Mouse (Mus musculus) lung, embryonic 14.5 days (tissue): ENCODE results near the gene Hoxa7. TPM values are rescaled to one million over a fixed set of nuclear protein-coding genes. Genes with fewer than 3 reads are reported as not detected.

Source experiments
- ATAC-seq: fragments of 200-750 bp; cut with Nextera tagmentation; 2 replicates; pipeline ENCODE4 v1.8.0; 2017; ENCODE audit warnings: mild to moderate bottlenecking, moderate TSS enrichment, moderate library complexity; ENCODE audit not compliant: insufficient read depth
- DNase-seq: peaks from one replicate; pipeline ENCODE4 v3.0.0-alpha.2; 2015
- H3K27ac ChIP-seq: fragments of 300-500 bp; sonication (generic); 2 replicates; pipeline ENCODE4 v1.5.1; 2014; ENCODE audit warnings: low read depth, mild to moderate bottlenecking, moderate library complexity
- H3K27me3 ChIP-seq: fragments of 300-500 bp; sonication (generic); 2 replicates; pipeline ENCODE4 v1.6.1; 2014; ENCODE audit warnings: low read length, control low read depth; ENCODE audit not compliant: insufficient read depth
- H3K36me3 ChIP-seq: fragments of 300-500 bp; sonication (generic); 2 replicates; pipeline ENCODE4 v1.6.1; 2014; ENCODE audit warnings: control low read depth; ENCODE audit not compliant: insufficient read depth
- H3K4me1 ChIP-seq: fragments of 300-500 bp; sonication (generic); 2 replicates; pipeline ENCODE4 v1.6.1; 2014; ENCODE audit warnings: antibody characterized with exemption, control low read depth; ENCODE audit not compliant: insufficient read depth
- H3K4me2 ChIP-seq: fragments of 300-500 bp; sonication (generic); 2 replicates; pipeline ENCODE4 v1.6.1; 2014; ENCODE audit warnings: mild to moderate bottlenecking
- H3K4me3 ChIP-seq: fragments of 300-500 bp; sonication (generic); 2 replicates; pipeline ENCODE4 v1.5.1; 2014; ENCODE audit warnings: low read depth, low read length
- H3K9ac ChIP-seq: fragments of 300-500 bp; sonication (generic); 2 replicates; pipeline ENCODE4 v1.6.1; 2014
- H3K9me3 ChIP-seq: fragments of 300-500 bp; sonication (generic); 2 replicates; pipeline ENCODE4 v1.6.1; 2016; ENCODE audit warnings: low read depth, low read length, control low read depth
- CTCF ChIP-seq: IDR thresholded peaks from 2 replicates; pipeline ENCODE4 v1.5.1; 2016; ENCODE audit warnings: antibody characterized with exemption, low read depth
- WGBS: fragments of 180-500 bp; shearing (Covaris S2); extraction: QIAGEN DNeasy Blood & Tissue Kit; methylation state at CpG from one replicate; pipeline ENCODE4 v1.1.7; 2014; 5-methylcytosine and 5-hydroxymethylcytosine counted together
- polyA plus RNA-seq: library from polyadenylated mRNA; unstranded; fragments of >200 nt; fragmentation: Nextera tagmentation; extraction: Ambion mirVana; gene quantifications from 2 replicates; pipeline ENCODE4 v1.2.1, GENCODE M21; 2014

Hoxa7 gene
- polyA plus RNA-seq, 1 experiment from 2014 or later, result 5.8 TPM

DNA sequence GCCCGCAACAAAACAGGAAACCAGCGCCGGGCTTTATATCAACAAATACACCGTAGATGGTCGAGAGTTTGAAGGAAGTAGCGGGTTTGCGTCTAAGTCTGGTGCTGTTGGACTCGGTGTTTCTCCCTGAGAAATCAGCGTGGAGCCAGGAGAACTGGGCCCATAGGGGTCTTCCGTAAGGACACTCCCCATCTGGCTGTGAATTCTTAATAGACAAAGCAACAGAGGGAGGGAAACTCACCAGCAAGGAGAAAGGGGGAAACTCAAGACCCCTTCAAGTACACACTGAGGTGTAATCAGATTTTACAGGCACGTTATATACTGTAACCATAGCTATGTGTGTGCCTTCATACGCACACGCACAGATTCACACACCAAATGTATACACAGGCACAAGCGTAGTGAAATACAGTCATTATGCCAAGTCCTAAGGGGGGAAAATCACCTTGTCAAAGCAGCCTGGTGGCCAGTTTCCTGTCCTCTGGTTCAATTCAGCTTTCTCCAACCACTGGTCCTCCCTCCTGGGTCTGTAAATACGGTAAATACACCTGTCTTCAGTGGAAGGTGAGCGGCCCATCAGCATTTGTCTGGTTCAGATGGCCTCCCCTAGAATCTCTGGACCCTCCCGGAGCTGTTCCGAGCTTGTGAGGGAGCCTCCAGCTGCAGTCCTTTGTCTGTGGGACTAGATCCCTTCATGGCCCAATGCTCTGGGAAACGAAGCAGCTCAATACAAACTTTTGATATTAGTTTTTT is 44.4 kb upstream of the Hoxa7 start:
- Histone ChIP-seq H3K27me3 (peaks cover 99% of the 10 kb centered on the region), H3K36me3 (no peaks in the 10 kb centered on the region), H3K4me3 (no peak overlapping the region), H3K9me3 (no peaks in the 10 kb centered on the region), H3K27ac (no peak overlapping the region), H3K4me1 (no peaks in the 10 kb centered on the region), H3K4me2 (no peak overlapping the region), H3K9ac (no peak overlapping the region)
- TF ChIP-seq CTCF, result no peak
- WGBS, result 2% methylated on average over 19 of the region's 19 CpGs
- DNase-seq (no peak), ATAC-seq (no peak)

DNA sequence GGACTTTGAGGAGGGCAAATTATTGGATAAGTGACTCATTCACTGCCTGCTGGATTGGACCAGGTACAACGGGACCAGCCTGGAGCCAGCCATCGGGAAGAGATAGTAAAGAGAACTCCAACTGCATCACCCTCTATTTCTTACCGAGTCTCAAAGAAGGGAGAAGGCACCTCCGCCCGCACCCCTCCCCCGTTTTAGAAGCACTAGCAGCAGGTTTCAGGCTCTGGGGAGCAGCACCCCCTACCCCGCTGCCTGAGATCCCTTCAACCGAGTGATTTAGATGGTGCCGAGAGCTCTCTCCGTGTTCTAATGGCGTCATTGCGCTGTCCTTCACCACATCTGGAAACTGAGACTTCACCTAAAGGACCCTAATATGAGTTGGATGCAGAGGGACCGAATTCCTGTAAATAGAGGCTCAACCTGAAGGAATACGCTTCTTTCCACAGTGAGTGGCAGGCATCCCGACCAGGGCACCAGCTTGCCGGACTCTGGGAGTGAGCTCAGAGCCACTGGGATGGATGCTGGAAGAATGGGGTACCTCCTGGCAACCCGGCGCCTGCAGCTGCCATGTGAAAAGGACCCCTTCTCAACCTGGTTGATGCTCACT is 43.8 kb upstream of the Hoxa7 start:
- Histone ChIP-seq H3K27ac (no peak overlapping the region), H3K9me3 (no peaks in the 10 kb centered on the region), H3K9ac (no peak overlapping the region), H3K4me3 (no peak overlapping the region), H3K4me2 (no peak overlapping the region), H3K27me3 (peaks cover 94% of the 10 kb centered on the region), H3K36me3 (no peaks in the 10 kb centered on the region), H3K4me1 (no peaks in the 10 kb centered on the region)
- ATAC-seq, result no peak
- WGBS, result 1% methylated on average over 18 of the region's 18 CpGs
- DNase-seq, result no peak
- no peak for TF ChIP-seq CTCF

DNA sequence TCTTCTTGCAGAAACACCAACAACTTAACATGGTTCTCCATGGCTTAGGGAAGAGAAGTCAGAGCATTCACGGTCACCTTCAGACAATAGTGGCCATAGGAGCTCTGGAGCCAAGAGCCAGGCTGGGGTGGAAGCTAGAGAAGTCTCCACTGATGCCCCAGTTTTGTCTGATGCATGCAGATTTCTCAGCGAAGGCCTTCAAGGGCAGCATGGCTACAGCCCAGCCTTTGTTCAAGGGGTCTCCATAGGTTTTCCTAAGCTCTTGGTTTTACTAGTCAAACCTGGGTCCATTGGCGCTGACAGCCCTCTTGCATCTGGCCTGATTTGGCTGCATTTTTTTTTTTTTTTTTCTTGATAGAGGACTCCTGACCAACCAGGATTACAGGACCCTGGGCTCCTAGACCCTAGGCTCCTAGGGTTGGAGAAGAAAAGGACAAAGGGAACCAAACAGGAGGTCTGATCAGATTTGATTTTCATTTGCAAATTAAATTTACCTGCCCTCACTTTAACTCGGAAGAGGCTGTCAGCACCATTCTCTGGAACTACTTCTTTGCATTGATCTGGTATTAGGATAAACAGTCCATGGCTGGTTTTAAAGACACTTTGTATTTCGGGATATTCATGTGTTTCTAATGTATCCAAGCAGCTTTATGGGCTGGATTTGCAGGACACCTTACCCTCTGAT is 42.6 kb upstream of the Hoxa7 start:
- H3K9ac ChIP-seq, result no peak overlapping the region
- ATAC-seq (no peak), DNase-seq (no peak)
- no peak for TF ChIP-seq CTCF
- 6% methylated on average over 5 of the region's 5 CpGs for WGBS
- H3K4me1 ChIP-seq, result no peaks in the 10 kb centered on the region
- H3K36me3 ChIP-seq, result no peaks in the 10 kb centered on the region
- no peak overlapping the region for H3K27ac ChIP-seq
- H3K4me2 ChIP-seq, result no peak overlapping the region
- peaks cover 92% of the 10 kb centered on the region for H3K27me3 ChIP-seq
- no peak overlapping the region for H3K4me3 ChIP-seq
- no peaks in the 10 kb centered on the region for H3K9me3 ChIP-seq

DNA sequence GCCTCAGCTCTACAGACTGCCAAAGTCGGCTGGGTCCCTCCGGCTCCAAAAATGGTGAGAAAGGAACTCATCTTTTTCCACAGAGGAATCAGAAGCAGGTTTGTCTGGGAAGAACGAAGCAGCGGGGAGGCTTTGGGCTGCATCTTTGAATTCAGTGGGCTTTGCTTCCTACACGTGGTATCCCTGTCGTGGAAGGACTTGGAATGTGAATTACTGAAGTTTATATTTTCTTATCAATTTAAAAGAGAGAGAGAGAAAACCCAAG is 41.6 kb upstream of the Hoxa7 start:
- no peak overlapping the region for H3K4me3 ChIP-seq
- no peak for TF ChIP-seq CTCF
- 2% methylated on average over 6 of the region's 6 CpGs for WGBS
- no peak overlapping the region for H3K4me2 ChIP-seq
- no peaks in the 10 kb centered on the region for H3K4me1 ChIP-seq
- H3K36me3 ChIP-seq, result no peaks in the 10 kb centered on the region
- no peaks in the 10 kb centered on the region for H3K9me3 ChIP-seq
- H3K27me3 ChIP-seq, result peaks cover 92% of the 10 kb centered on the region
- no peak for DNase-seq
- H3K27ac ChIP-seq, result no peak overlapping the region
- no peak overlapping the region for H3K9ac ChIP-seq
- ATAC-seq, result no peak

DNA sequence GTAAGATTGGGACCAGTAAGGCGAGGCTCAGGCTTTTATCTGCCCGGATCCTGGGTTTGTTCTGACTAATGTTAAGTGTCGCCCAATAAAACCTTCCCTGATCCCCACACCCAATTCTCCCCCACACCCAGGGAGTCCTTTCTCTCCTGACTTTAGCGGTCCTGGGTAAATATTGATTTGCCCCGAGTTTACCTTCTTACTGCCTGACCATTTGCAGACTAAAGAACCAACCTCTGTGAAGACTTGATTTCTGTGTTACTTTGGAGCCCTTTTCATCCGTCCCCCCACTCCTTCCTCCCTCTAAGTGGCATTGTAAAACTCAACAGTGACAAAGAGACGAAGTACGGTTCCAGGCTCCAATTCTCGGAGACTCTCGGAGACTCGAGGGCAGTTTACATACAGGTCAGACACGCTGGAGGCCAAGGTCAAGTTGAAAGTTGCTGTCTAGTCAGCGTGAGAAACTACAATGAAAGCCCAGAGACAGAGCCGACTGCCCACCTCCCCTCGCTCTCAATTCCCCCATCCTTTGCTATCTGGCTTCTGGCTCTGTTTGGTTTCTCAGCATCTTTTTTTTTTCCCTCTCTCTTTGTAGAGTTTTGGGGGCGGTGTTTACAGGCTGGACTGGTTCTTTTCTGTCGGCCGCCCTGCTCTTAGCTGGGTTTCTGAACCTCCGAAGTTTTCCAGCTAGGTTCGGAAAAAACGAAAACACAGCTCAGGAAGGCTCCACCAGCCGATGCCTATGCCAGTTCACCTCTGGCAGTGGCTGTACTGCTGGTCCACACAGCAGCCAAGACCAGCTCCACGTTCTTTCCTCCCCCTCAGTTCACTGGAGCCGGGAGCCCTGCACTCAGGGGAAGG is 41.0 kb upstream of the Hoxa7 start:
- ATAC-seq (no peak), DNase-seq (peak; percentile 20)
- no peak for TF ChIP-seq CTCF
- H3K4me1 ChIP-seq, result no peaks in the 10 kb centered on the region
- 2% methylated on average over 24 of the region's 24 CpGs for WGBS
- no peak overlapping the region for H3K4me2 ChIP-seq
- no peaks in the 10 kb centered on the region for H3K9me3 ChIP-seq
- no peaks in the 10 kb centered on the region for H3K36me3 ChIP-seq
- H3K27ac ChIP-seq, result no peak overlapping the region
- H3K4me3 ChIP-seq, result no peak overlapping the region
- H3K27me3 ChIP-seq, result peaks cover 90% of the 10 kb centered on the region
- no peak overlapping the region for H3K9ac ChIP-seq

DNA sequence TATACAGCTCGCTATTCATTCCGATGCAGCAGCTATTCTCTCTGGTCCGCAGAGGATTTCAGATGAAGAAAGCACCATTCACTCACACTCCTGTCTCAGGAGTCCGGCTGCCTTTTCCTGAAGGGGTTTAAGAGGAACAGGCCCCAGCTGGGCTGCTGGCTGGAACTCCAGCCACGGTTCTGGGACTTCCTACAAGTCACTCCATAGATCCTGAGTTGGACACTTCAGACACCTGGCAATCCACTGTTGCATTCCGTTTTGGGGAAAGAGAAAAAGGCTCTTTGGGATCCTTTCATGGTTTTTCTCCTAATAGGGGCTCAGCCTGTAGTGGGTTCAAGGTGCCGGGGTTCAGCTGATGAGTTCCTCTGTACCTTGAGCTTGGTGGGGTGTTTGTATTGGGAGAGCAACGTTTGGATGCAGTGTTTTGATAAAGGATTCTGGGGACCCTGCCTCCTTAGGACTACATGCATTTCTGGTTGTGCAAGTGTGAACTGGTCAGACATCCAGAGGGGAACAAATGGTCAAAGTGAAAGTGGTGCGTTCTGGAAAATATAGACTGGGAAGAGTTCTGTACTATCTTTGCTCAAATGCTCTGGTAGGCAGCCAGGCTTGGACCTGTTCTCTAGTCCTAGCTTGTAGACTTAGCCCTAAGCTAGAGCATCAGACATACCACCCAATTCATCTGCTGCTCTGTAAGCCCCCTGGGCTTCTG is 40.3 kb upstream of the Hoxa7 start:
- no peak overlapping the region for H3K27ac ChIP-seq
- no peak overlapping the region for H3K4me2 ChIP-seq
- H3K27me3 ChIP-seq, result peaks cover 91% of the 10 kb centered on the region
- no peak overlapping the region for H3K4me3 ChIP-seq
- no peak for TF ChIP-seq CTCF
- no peak overlapping the region for H3K9ac ChIP-seq
- H3K36me3 ChIP-seq, result no peaks in the 10 kb centered on the region
- no peaks in the 10 kb centered on the region for H3K4me1 ChIP-seq
- WGBS, result 3% methylated on average over 9 of the region's 9 CpGs
- ATAC-seq (no peak), DNase-seq (peak; percentile 38)
- no peaks in the 10 kb centered on the region for H3K9me3 ChIP-seq
